Mouse (Mus musculus) embryo, embryonic 10 days (tissue): ENCODE data around the gene Cfap221.

Experiments
- DNase-seq: peaks from one replicate; pipeline ENCODE4 v3.0.0-alpha.2; 2015; ENCODE audit warnings: low spot score

The Cfap221 gene

GRCm38 (mm10) chr1:119996798-119997581 lies at the start of gene Cfap221:
Gene Cfap221, minus strand, starts transcription at chr1:119997234.
- peak; percentile 95 for DNase-seq

- DNase-seq, result no peak
Observed at GRCm38 (mm10) chr1:120044584-120044983, 47.5 kb upstream of the Cfap221 start.

GRCm38 (mm10) chr1:120042421-120042820 lies 45.4 kb upstream of the Cfap221 start:
- no peak for DNase-seq

- DNase-seq, result no peak
Observed at GRCm38 (mm10) chr1:120038594-120038993, 41.6 kb upstream of the Cfap221 start.

- DNase-seq, result no peak
Observed at GRCm38 (mm10) chr1:120037021-120037683, 40.1 kb upstream of the Cfap221 start.

GRCm38 (mm10) chr1:120035456-120036034 lies 38.5 kb upstream of the Cfap221 start:
- no peak for DNase-seq

- DNase-seq, result no peak
Observed at GRCm38 (mm10) chr1:120034793-120035192, 37.8 kb upstream of the Cfap221 start.

GRCm38 (mm10) chr1:120033469-120033854 lies 36.4 kb upstream of the Cfap221 start:
- DNase-seq, result no peak

GRCm38 (mm10) chr1:120032804-120033468 lies 35.9 kb upstream of the Cfap221 start:
- DNase-seq, result peak; percentile 89

GRCm38 (mm10) chr1:120030474-120030873 lies 33.4 kb upstream of the Cfap221 start:
- DNase-seq, result no peak

- no peak for DNase-seq
Observed at GRCm38 (mm10) chr1:120027693-120028092, 30.7 kb upstream of the Cfap221 start.

GRCm38 (mm10) chr1:120025050-120025439 lies 28.0 kb upstream of the Cfap221 start:
- DNase-seq, result no peak

- peak; percentile 20 for DNase-seq
Observed at GRCm38 (mm10) chr1:120024331-120025049, 27.5 kb upstream of the Cfap221 start.

- no peak for DNase-seq
Observed at GRCm38 (mm10) chr1:120021951-120022350, 24.9 kb upstream of the Cfap221 start.

GRCm38 (mm10) chr1:120020322-120020897 lies 23.4 kb upstream of the Cfap221 start:
- DNase-seq, result no peak

GRCm38 (mm10) chr1:120019428-120019827 lies 22.4 kb upstream of the Cfap221 start:
- no peak for DNase-seq

- no peak for DNase-seq
Observed at GRCm38 (mm10) chr1:120018900-120019299, 21.9 kb upstream of the Cfap221 start.

GRCm38 (mm10) chr1:120016240-120016639 lies 19.2 kb upstream of the Cfap221 start:
- DNase-seq, result peak; percentile 32

GRCm38 (mm10) chr1:120013111-120013510 lies 16.1 kb upstream of the Cfap221 start:
- DNase-seq, result peak; percentile 67

GRCm38 (mm10) chr1:120012638-120013037 lies 15.6 kb upstream of the Cfap221 start:
- DNase-seq, result no peak

- no peak for DNase-seq
Observed at GRCm38 (mm10) chr1:120007851-120008588, 11.0 kb upstream of the Cfap221 start.
